Mouse (Mus musculus): Measurements from ENCODE around the gene Scml4. TPM values are rescaled to one million over a fixed set of nuclear protein-coding genes. Genes with fewer than 3 reads are reported as not detected.
A peak's percentile ranks its signal among the peaks of the same experiment; 100 is the strongest.

Scml4 gene
- total RNA-seq, 1 experiment, result 0.22 TPM

DNA sequence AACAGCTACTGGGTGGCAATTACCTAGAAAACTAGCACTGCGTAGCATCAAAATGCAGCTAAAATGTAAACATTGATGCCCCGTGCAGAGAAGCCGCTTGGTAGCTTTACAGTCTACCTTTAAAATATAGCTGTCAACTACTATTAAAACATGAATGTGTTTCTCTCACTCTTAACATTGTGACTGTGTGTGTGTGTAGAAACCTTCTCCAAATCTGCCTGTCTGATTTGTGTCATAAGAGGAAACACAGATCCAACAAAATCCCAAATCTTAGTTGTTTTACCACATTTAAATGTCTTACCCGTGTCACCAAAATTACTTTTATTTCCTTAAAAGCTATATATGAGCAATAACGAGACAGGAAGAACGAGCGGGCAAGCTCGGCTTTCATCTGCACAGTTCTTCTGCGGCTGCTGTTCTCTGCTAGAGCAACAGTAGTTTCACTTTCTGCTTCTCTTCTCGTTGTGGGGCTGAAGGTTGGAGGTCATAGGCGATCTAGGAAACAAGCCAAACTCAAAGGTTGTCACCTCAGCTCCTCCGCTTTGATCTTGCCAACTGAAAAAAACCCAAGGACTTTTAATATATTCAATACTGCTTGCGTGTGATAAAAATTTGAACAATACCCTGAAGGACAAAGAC is 2.1 kb downstream of the Scml4 start:
- DNase-seq (ENCODE audit: low read depth, low spot score), result no peak
- H3K27ac ChIP-seq (ENCODE audit: insufficient read depth, low read depth, low read length, poor library complexity, severe bottlenecking), result no peak overlapping the region
- in situ Hi-C loops (cut with MboI; ENCODE audit: low sequenced_read_pairs in 2 of 2, unreplicated experiment in 2 of 2), result no loop called here
- no peak overlapping the region for H3K4me3 ChIP-seq (ENCODE audit: insufficient read depth in 1 of 2, low read depth in 1 of 2, low read length in 2 of 2, poor library complexity in 1 of 2, severe bottlenecking in 1 of 2)
- H3K36me3 ChIP-seq (ENCODE audit: control insufficient read depth, insufficient read depth, low read length, poor library complexity, severe bottlenecking), result no peaks in the 10 kb centered on the region
- no peak overlapping the region for H3K9ac ChIP-seq (ENCODE audit: insufficient read depth, low read depth, low read length, poor library complexity, severe bottlenecking)
- TF ChIP-seq ZC3H11A (IDR thresholded peaks at IDR 0.05; ENCODE audit: borderline replicate concordance, low read depth, low read length), result no peak
- TF ChIP-seq MAFK (IDR thresholded peaks at IDR 0.05; ENCODE audit: insufficient read depth, low read depth, low read length), result no peak
- TF ChIP-seq HCFC1 (IDR thresholded peaks at IDR 0.05; ENCODE audit: borderline replicate concordance, insufficient read depth, low read length), result no peak
- TF ChIP-seq CHD2 (IDR thresholded peaks at IDR 0.05; ENCODE audit: low read depth, low read length), result no peak
- no peak for TF ChIP-seq ZNF384 (IDR thresholded peaks at IDR 0.05; ENCODE audit: low read depth, low read length)
- H3K4me1 ChIP-seq (ENCODE audit: control insufficient read depth in 2 of 2, insufficient read depth in 2 of 2, low read length in 2 of 2, poor library complexity in 1 of 2), result peaks cover 0 to 4% of the 10 kb centered on the region in 2 experiments; a peak in 2 of 4 replicates
- no peaks in the 10 kb centered on the region for H3K9me3 ChIP-seq (ENCODE audit: control insufficient read depth, insufficient read depth, low read depth, low read length)

DNA sequence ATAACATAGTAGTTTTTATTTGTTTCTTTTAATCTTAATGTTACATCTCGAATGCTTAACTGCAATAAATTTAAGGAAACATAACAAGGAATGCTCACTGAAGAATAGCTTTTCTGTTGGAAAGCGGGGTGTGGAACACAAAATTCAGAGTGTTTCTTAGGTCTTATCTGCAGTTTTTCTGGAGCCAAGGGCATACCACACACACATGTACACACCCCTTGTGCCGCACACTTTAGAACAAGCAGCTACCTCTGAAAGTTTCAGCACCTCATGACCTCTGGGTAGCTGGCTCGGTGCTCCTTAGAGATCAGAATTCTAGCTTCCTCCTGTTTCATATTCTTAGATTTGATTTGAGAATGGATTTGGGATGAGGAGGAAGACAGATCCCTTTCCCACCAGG is 2.6 kb downstream of the Scml4 start:
- Histone ChIP-seq H3K4me1 (ENCODE audit: control insufficient read depth in 2 of 2, insufficient read depth in 2 of 2, low read length in 2 of 2, poor library complexity in 1 of 2) (peaks cover 0 to 4% of the 10 kb centered on the region in 2 experiments; a peak in 2 of 4 replicates), H3K9ac (ENCODE audit: insufficient read depth, low read depth, low read length, poor library complexity, severe bottlenecking) (no peak overlapping the region), H3K27ac (ENCODE audit: insufficient read depth, low read depth, low read length, poor library complexity, severe bottlenecking) (no peak overlapping the region), H3K36me3 (ENCODE audit: control insufficient read depth, insufficient read depth, low read length, poor library complexity, severe bottlenecking) (no peaks in the 10 kb centered on the region), H3K9me3 (ENCODE audit: control insufficient read depth, insufficient read depth, low read depth, low read length) (no peaks in the 10 kb centered on the region), H3K4me3 (ENCODE audit: insufficient read depth in 1 of 2, low read depth in 1 of 2, low read length in 2 of 2, poor library complexity in 1 of 2, severe bottlenecking in 1 of 2) (no peak overlapping the region)
- DNase-seq (ENCODE audit: low read depth, low spot score), result no peak
- in situ Hi-C loops (cut with MboI; ENCODE audit: low sequenced_read_pairs in 2 of 2, unreplicated experiment in 2 of 2), result no loop called here
- TF ChIP-seq CHD2 (IDR thresholded peaks at IDR 0.05; ENCODE audit: low read depth, low read length) (no peak), HCFC1 (IDR thresholded peaks at IDR 0.05; ENCODE audit: borderline replicate concordance, insufficient read depth, low read length) (no peak), ZC3H11A (IDR thresholded peaks at IDR 0.05; ENCODE audit: borderline replicate concordance, low read depth, low read length) (no peak), ZNF384 (IDR thresholded peaks at IDR 0.05; ENCODE audit: low read depth, low read length) (no peak), MAFK (IDR thresholded peaks at IDR 0.05; ENCODE audit: insufficient read depth, low read depth, low read length) (no peak)

DNA sequence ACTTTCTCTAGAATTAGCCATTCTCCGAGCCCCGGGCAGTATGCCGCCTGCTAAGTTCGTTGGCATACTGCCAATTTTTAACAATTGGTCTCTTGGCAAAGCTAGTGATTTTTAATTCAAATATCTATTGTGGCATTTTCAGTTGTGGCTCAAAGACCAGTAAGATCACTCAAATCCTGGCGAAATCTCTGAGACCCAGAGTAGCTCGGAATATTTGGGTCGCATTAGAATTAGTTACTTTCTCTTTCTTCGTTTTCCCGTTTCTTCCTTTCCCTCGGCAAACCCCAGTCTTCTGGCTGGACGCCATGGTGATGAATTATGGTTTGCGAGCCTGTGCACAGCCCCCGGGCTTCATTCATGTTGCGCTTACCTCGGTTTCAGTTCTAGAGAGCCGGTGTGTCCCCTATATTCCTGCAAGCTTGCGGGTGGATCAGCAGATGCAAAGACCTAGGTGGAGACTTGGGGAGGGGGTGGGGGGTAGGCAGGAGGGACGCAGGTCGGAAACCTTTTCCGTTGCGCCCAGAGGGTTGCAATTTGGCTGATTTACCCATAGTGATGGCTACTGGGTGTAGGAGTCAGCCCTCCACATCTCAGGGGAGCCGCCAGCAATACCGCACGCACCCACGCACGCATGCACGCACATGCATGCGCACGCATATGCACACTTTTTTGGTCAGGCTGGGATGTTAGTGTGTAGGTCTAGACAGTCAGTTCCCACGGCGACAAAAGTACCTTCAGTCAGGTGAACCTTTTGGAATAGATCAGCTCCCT is 3.6 kb downstream of the Scml4 start:
- Histone ChIP-seq H3K4me3 (ENCODE audit: insufficient read depth in 1 of 2, low read depth in 1 of 2, low read length in 2 of 2, poor library complexity in 1 of 2, severe bottlenecking in 1 of 2) (peak overlapping the region; percentile 15 to 58; a peak in 3 of 4 replicates), H3K9me3 (ENCODE audit: control insufficient read depth, insufficient read depth, low read depth, low read length) (no peaks in the 10 kb centered on the region), H3K36me3 (ENCODE audit: control insufficient read depth, insufficient read depth, low read length, poor library complexity, severe bottlenecking) (no peaks in the 10 kb centered on the region), H3K4me1 (ENCODE audit: control insufficient read depth in 2 of 2, insufficient read depth in 2 of 2, low read length in 2 of 2, poor library complexity in 1 of 2) (peaks cover 0 to 4% of the 10 kb centered on the region in 2 experiments; a peak in 2 of 4 replicates), H3K9ac (ENCODE audit: insufficient read depth, low read depth, low read length, poor library complexity, severe bottlenecking) (0 out of 2 replicates have a peak overlapping the region, but pooled peaks have one; percentile 26), H3K27ac (ENCODE audit: insufficient read depth, low read depth, low read length, poor library complexity, severe bottlenecking) (no peak overlapping the region)
- TF ChIP-seq CHD2 (IDR thresholded peaks at IDR 0.05; ENCODE audit: low read depth, low read length) (no peak), ZC3H11A (IDR thresholded peaks at IDR 0.05; ENCODE audit: borderline replicate concordance, low read depth, low read length) (no peak), MAFK (IDR thresholded peaks at IDR 0.05; ENCODE audit: insufficient read depth, low read depth, low read length) (no peak), ZNF384 (IDR thresholded peaks at IDR 0.05; ENCODE audit: low read depth, low read length) (no peak), HCFC1 (IDR thresholded peaks at IDR 0.05; ENCODE audit: borderline replicate concordance, insufficient read depth, low read length) (no peak)
- in situ Hi-C loops (cut with MboI; ENCODE audit: low sequenced_read_pairs in 2 of 2, unreplicated experiment in 2 of 2), result no loop called here
- peak; percentile 7 for DNase-seq (ENCODE audit: low read depth, low spot score)

DNA sequence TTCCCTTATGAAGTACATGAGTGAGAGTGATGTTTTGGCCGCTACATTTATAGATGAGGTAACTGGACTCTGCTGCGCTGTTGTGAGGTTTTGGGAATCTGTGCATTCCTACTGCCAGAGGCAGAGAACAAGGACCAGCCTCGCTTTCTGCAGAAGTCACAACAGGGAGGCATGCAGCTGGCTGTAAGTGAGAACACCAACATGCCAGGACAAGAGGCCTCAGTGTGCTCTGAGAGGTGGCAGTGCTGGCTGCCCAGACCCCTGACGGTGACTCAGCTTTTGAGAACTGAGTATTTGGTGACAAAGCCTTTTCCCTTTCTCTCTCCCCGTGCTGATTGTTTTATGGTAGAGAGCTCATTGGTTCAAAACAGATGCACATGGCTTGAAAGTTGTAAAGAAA is 4.5 kb downstream of the Scml4 start:
- TF ChIP-seq ZNF384 (IDR thresholded peaks at IDR 0.05; ENCODE audit: low read depth, low read length), result no peak
- TF ChIP-seq CHD2 (IDR thresholded peaks at IDR 0.05; ENCODE audit: low read depth, low read length), result no peak
- TF ChIP-seq MAFK (IDR thresholded peaks at IDR 0.05; ENCODE audit: insufficient read depth, low read depth, low read length), result 0 out of 2 replicates have a peak, but pooled peaks have one; percentile 20
- no peak for TF ChIP-seq ZC3H11A (IDR thresholded peaks at IDR 0.05; ENCODE audit: borderline replicate concordance, low read depth, low read length)
- no peaks in the 10 kb centered on the region for H3K36me3 ChIP-seq (ENCODE audit: control insufficient read depth, insufficient read depth, low read length, poor library complexity, severe bottlenecking)
- H3K9ac ChIP-seq (ENCODE audit: insufficient read depth, low read depth, low read length, poor library complexity, severe bottlenecking), result peak overlapping the region; percentile 0; the same call in 1 of the 2 replicates
- no peak overlapping the region for H3K27ac ChIP-seq (ENCODE audit: insufficient read depth, low read depth, low read length, poor library complexity, severe bottlenecking)
- peak overlapping the region; percentile 15 to 58; a peak in 2 of 4 replicates for H3K4me3 ChIP-seq (ENCODE audit: insufficient read depth in 1 of 2, low read depth in 1 of 2, low read length in 2 of 2, poor library complexity in 1 of 2, severe bottlenecking in 1 of 2)
- in situ Hi-C loops (cut with MboI; ENCODE audit: low sequenced_read_pairs in 2 of 2, unreplicated experiment in 2 of 2), result no loop called here
- H3K9me3 ChIP-seq (ENCODE audit: control insufficient read depth, insufficient read depth, low read depth, low read length), result no peaks in the 10 kb centered on the region
- no peak for DNase-seq (ENCODE audit: low read depth, low spot score)
- H3K4me1 ChIP-seq (ENCODE audit: control insufficient read depth in 2 of 2, insufficient read depth in 2 of 2, low read length in 2 of 2, poor library complexity in 1 of 2), result peaks cover 0 to 4% of the 10 kb centered on the region in 2 experiments; a peak in 2 of 4 replicates
